Mouse (Mus musculus): ENCODE data around the gene Macrod2. TPM values are rescaled to one million over a fixed set of nuclear protein-coding genes. Genes with fewer than 3 reads are reported as not detected.

The Macrod2 gene
- polyA plus RNA-seq, 1 experiment: 0.95 TPM

GRCm38 (mm10) chr2:141292847-141293246 is 897.7 kb downstream of the Macrod2 start:
- no peak overlapping the region for H3ac ChIP-seq (ENCODE audit: control insufficient read depth, insufficient read length, low read depth)
- TF ChIP-seq USF1 (IDR thresholded peaks at IDR 0.05; ENCODE audit: low read depth) (no peak), MAX (IDR thresholded peaks at IDR 0.05) (no peak), MYOG (IDR thresholded peaks at IDR 0.05; ENCODE audit: control insufficient read depth, extremely low read depth, insufficient read length) (no peak), CEBPB (IDR thresholded peaks at IDR 0.05; ENCODE audit: low read depth) (no peak), FOSL1 (IDR thresholded peaks at IDR 0.05; ENCODE audit: insufficient read depth, low read length, poor library complexity, severe bottlenecking) (no peak), MYOD1 (IDR thresholded peaks at IDR 0.05; ENCODE audit: control insufficient read depth, insufficient read length, low read depth) (no peak), CTCF (IDR thresholded peaks at IDR 0.05; ENCODE audit: control insufficient read depth, insufficient read depth, insufficient read length) (no peak)

GRCm38 (mm10) chr2:141299168-141299567 is 904.1 kb downstream of the Macrod2 start:
- Histone ChIP-seq H3K36me3 (ENCODE audit: control insufficient read depth, insufficient read depth) (no peaks in the 10 kb centered on the region), H3K4me3 (ENCODE audit: insufficient read depth, poor library complexity, severe bottlenecking) (no peak overlapping the region), H3ac (ENCODE audit: control insufficient read depth, insufficient read length, low read depth) (no peak overlapping the region), H3K79me2 (ENCODE audit: control insufficient read depth, insufficient read depth) (no peaks in the 10 kb centered on the region), H3K79me3 (ENCODE audit: low read depth) (no peaks in the 10 kb centered on the region), H3K27me3 (ENCODE audit: control insufficient read depth, insufficient read depth, insufficient read length) (no peaks in the 10 kb centered on the region)
- TF ChIP-seq CEBPB (IDR thresholded peaks at IDR 0.05; ENCODE audit: low read depth) (no peak), MYOG (IDR thresholded peaks at IDR 0.05; ENCODE audit: control insufficient read depth, extremely low read depth, insufficient read length) (no peak), MYOD1 (IDR thresholded peaks at IDR 0.05; ENCODE audit: control insufficient read depth, insufficient read length, low read depth) (no peak), FOSL1 (IDR thresholded peaks at IDR 0.05; ENCODE audit: insufficient read depth, low read length, poor library complexity, severe bottlenecking) (no peak), CTCF (IDR thresholded peaks at IDR 0.05; ENCODE audit: control insufficient read depth, insufficient read depth, insufficient read length) (no peak), MAX (IDR thresholded peaks at IDR 0.05) (no peak), USF1 (IDR thresholded peaks at IDR 0.05; ENCODE audit: low read depth) (no peak)

More at GRCm38 (mm10) chr2:141292847-141293246, 897.7 kb downstream of the Macrod2 start:
- H3K27me3 ChIP-seq (ENCODE audit: control insufficient read depth, insufficient read depth, insufficient read length): no peaks in the 10 kb centered on the region
- H3K79me3 ChIP-seq (ENCODE audit: low read depth): no peaks in the 10 kb centered on the region
- no peaks in the 10 kb centered on the region for H3K79me2 ChIP-seq (ENCODE audit: control insufficient read depth, insufficient read depth)
- no peak overlapping the region for H3K4me3 ChIP-seq (ENCODE audit: insufficient read depth, poor library complexity, severe bottlenecking)
- H3K36me3 ChIP-seq (ENCODE audit: control insufficient read depth, insufficient read depth): no peaks in the 10 kb centered on the region

GRCm38 (mm10) chr2:141301030-141301429 is 905.9 kb downstream of the Macrod2 start:
- Histone ChIP-seq H3K27me3 (ENCODE audit: control insufficient read depth, insufficient read depth, insufficient read length) (no peaks in the 10 kb centered on the region), H3K79me2 (ENCODE audit: control insufficient read depth, insufficient read depth) (no peaks in the 10 kb centered on the region), H3ac (ENCODE audit: control insufficient read depth, insufficient read length, low read depth) (no peak overlapping the region), H3K79me3 (ENCODE audit: low read depth) (no peaks in the 10 kb centered on the region), H3K4me3 (ENCODE audit: insufficient read depth, poor library complexity, severe bottlenecking) (no peak overlapping the region), H3K36me3 (ENCODE audit: control insufficient read depth, insufficient read depth) (no peaks in the 10 kb centered on the region)
- TF ChIP-seq CTCF (IDR thresholded peaks at IDR 0.05; ENCODE audit: control insufficient read depth, insufficient read depth, insufficient read length) (no peak), MYOG (IDR thresholded peaks at IDR 0.05; ENCODE audit: control insufficient read depth, extremely low read depth, insufficient read length) (no peak), FOSL1 (IDR thresholded peaks at IDR 0.05; ENCODE audit: insufficient read depth, low read length, poor library complexity, severe bottlenecking) (no peak), CEBPB (IDR thresholded peaks at IDR 0.05; ENCODE audit: low read depth) (no peak), MAX (IDR thresholded peaks at IDR 0.05) (no peak), USF1 (IDR thresholded peaks at IDR 0.05; ENCODE audit: low read depth) (no peak)

DNA sequence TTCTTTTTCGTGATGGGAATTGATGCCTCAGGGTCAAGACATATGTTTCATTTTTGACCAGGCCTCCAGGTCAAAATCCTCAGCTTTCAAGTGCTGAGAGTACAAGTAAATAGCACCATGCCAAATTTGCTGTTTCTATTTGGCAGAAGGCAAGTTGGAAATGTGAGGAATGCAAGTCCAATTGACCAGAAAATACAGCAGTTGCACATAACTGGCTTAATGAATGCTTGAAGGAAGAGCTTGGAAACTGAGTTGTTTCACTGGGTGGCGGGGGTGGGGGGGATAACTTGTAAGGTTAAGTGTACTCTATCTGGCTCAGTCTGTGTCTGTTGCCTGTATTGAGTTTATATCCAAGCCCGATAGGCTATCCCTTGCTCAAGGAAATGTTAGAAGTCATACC is 913.3 kb downstream of the Macrod2 start:
- TF ChIP-seq CEBPB (IDR thresholded peaks at IDR 0.05; ENCODE audit: low read depth): no peak
- no peak for TF ChIP-seq MAX (IDR thresholded peaks at IDR 0.05)
- TF ChIP-seq MYOG (IDR thresholded peaks at IDR 0.05; ENCODE audit: control insufficient read depth, extremely low read depth, insufficient read length): no peak
- no peak for TF ChIP-seq MYOD1 (IDR thresholded peaks at IDR 0.05; ENCODE audit: control insufficient read depth, insufficient read length, low read depth)
- TF ChIP-seq CTCF (IDR thresholded peaks at IDR 0.05; ENCODE audit: control insufficient read depth, insufficient read depth, insufficient read length): no peak
- TF ChIP-seq USF1 (IDR thresholded peaks at IDR 0.05; ENCODE audit: low read depth): no peak
- TF ChIP-seq FOSL1 (IDR thresholded peaks at IDR 0.05; ENCODE audit: insufficient read depth, low read length, poor library complexity, severe bottlenecking): no peak
- H3K79me3 ChIP-seq (ENCODE audit: low read depth): no peaks in the 10 kb centered on the region
- H3K36me3 ChIP-seq (ENCODE audit: control insufficient read depth, insufficient read depth): no peaks in the 10 kb centered on the region
- H3K27me3 ChIP-seq (ENCODE audit: control insufficient read depth, insufficient read depth, insufficient read length): no peaks in the 10 kb centered on the region
- no peak overlapping the region for H3K4me3 ChIP-seq (ENCODE audit: insufficient read depth, poor library complexity, severe bottlenecking)
- no peaks in the 10 kb centered on the region for H3K79me2 ChIP-seq (ENCODE audit: control insufficient read depth, insufficient read depth)
- no peak overlapping the region for H3ac ChIP-seq (ENCODE audit: control insufficient read depth, insufficient read length, low read depth)

GRCm38 (mm10) chr2:141312136-141312948 is 917.2 kb downstream of the Macrod2 start:
- no peaks in the 10 kb centered on the region for H3K27me3 ChIP-seq (ENCODE audit: control insufficient read depth, insufficient read depth, insufficient read length)
- H3K4me3 ChIP-seq (ENCODE audit: insufficient read depth, poor library complexity, severe bottlenecking): no peak overlapping the region
- no peaks in the 10 kb centered on the region for H3K79me2 ChIP-seq (ENCODE audit: control insufficient read depth, insufficient read depth)
- H3ac ChIP-seq (ENCODE audit: control insufficient read depth, insufficient read length, low read depth): no peak overlapping the region
- no peaks in the 10 kb centered on the region for H3K79me3 ChIP-seq (ENCODE audit: low read depth)
- TF ChIP-seq USF1 (IDR thresholded peaks at IDR 0.05; ENCODE audit: low read depth): no peak
- no peak for TF ChIP-seq MYOG (IDR thresholded peaks at IDR 0.05; ENCODE audit: control insufficient read depth, extremely low read depth, insufficient read length)
- no peak for TF ChIP-seq MYOD1 (IDR thresholded peaks at IDR 0.05; ENCODE audit: control insufficient read depth, insufficient read length, low read depth)
- no peak for TF ChIP-seq FOSL1 (IDR thresholded peaks at IDR 0.05; ENCODE audit: insufficient read depth, low read length, poor library complexity, severe bottlenecking)
- no peak for TF ChIP-seq CEBPB (IDR thresholded peaks at IDR 0.05; ENCODE audit: low read depth)
- no peak for TF ChIP-seq MAX (IDR thresholded peaks at IDR 0.05)
- no peak for TF ChIP-seq CTCF (IDR thresholded peaks at IDR 0.05; ENCODE audit: control insufficient read depth, insufficient read depth, insufficient read length)
- no peaks in the 10 kb centered on the region for H3K36me3 ChIP-seq (ENCODE audit: control insufficient read depth, insufficient read depth)

Measured in C2C12 (cell line).